Mouse (Mus musculus): Measurements from ENCODE around the gene Stat5b.

The Stat5b gene

GRCm38 (mm10) chr11:100738066-100738604 lies 112.4 kb downstream of the Stat5b start, which contains the start of gene Rab5c:
Rab5c (minus strand) TSS chr11:100738215.
- in situ Hi-C loops (cut with MboI, MseI) = no loop called here

DNA sequence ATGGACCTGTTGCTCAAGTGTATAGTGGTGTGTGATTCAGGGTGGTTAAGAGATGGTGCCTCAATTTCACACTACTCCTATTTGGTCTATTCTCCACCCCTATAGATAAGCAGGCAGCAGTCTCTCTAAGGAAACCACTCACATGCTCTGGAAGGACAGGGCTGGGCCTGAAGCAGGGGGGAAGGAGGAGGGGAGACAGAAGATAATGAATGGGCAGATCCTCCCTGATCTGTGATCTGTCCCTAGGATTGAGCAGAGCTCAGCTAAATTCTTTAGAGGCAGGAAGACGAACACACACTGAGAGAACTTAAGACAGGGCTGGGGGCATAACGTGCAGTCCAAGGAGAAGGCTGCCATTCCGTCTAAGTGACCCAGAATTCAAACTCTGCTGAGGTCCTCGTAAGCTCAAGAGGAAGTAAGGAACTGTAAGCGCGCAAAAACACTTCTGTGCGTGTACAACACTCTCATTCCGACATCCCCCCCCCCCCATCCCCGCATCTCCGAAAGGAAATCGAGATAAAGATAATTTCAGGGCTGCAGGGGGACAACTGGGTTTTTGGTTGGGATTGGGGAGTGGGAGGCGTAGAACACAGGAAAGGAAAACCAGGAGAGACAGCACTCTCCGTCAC lies 113.3 kb downstream of the Stat5b start:
- in situ Hi-C loops (cut with MboI, MseI) = no loop called here

DNA sequence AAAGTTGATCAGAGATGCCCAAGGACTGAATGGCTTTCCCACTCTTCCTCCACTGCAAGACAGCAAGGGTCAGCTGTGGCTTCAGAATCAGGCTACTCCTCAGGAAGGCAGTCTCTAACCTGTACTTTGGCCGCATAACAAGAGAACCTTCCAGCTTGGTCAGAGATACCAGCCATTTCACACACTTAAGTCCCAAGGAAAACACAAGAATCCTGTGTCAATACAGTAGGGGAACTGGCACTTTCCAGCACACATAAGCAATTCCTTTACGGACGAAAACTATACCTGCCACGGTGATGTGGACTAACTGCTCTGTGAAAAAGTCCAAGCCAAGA lies 113.8 kb downstream of the Stat5b start:
- in situ Hi-C loops (cut with MboI, MseI) = no loop called here

- in situ Hi-C loops (cut with MboI, MseI) = no loop called here
These were observed 114.4 kb downstream of the Stat5b start for GRCm38 (mm10) chr11:100735954-100736745.

- in situ Hi-C loops (cut with MboI, MseI) = no loop called here
These were observed 115.2 kb downstream of the Stat5b start for GRCm38 (mm10) chr11:100735134-100735865.
